Mouse (Mus musculus) Patski (cell line): ENCODE data around the gene Cd33. TPM values are rescaled to one million over a fixed set of nuclear protein-coding genes. Genes with fewer than 3 reads are reported as not detected.

Experiments used
- ATAC-seq: fragments of 100-300 bp; one replicate; pipeline ENCODE4 v1.8.0; 2021
- CTCF ChIA-PET: fragments of 350-600 bp; sonication (Branson Sonifier 250); formaldehyde crosslinking; loops from one replicate; lab custom pipeline; 2022; ENCODE audit warnings: inconsistent platforms; lab: Charles Lee
- POLR2A ChIA-PET: fragments of 350-600 bp; sonication (Branson Sonifier 250); formaldehyde crosslinking; loops from one replicate; lab custom pipeline; 2022; ENCODE audit warnings: antibody characterized with exemption, inconsistent platforms; lab: Charles Lee
- DNase-seq: peaks from one replicate; pipeline ENCODE4 v3.0.0-alpha.2; 2011; ENCODE audit warnings: low read depth, low spot score
- H3K27me3 ChIP-seq: fragments of 371-371 bp; one replicate; pipeline ENCODE4 v1.5.1; 2021
- CTCF ChIP-seq: fragments of 100-300 bp; IDR thresholded peaks from one replicate; pipeline ENCODE4 v1.5.1; 2021
- in situ Hi-C: fragments of 300-500 bp; cut with MboI; formaldehyde crosslinking; loops from 3 replicates; pipeline ENCODE4 v1.11.1; 2018; ENCODE audit warnings: low pct_unique_long_range_greater_than_20kb, mixed read lengths
- polyA plus RNA-seq: library from polyadenylated mRNA; unstranded; gene quantifications from one replicate; pipeline ENCODE4 v1.2.3, GENCODE M21; 2021

Cd33 gene
- polyA plus RNA-seq, 1 experiment from 2014 or later, result 0.06 TPM

DNA sequence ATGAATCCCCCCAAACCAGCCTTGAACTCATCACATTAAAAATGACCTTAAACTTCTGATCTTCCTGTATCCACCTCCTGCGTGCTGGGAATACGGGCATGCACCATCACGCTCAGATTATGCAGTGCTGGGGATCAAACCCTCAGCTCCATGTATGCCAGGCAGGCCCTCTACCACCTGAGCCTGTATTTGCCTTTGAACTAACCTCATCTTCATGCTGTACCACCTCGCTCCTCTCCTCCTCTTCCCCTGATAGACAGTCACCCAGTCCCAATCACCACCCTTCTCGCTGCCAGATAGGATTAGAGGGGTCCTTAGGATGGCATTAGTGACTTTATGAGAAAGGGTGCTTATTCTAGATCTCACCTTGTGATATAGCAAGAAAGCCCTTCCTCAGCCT lies 29.2 kb downstream of the Cd33 start:
- POLR2A ChIA-PET, result no interaction called here
- no peaks in the 10 kb centered on the region for H3K27me3 ChIP-seq
- DNase-seq (no peak), ATAC-seq (no peak)
- in situ Hi-C loops, result no loop called here
- TF ChIP-seq CTCF, result no peak
- CTCF ChIA-PET, result interaction anchor here (1.8 kb wide), 1 partner anchor 12 kb away, joined by 4 read pairs; no protein-coding TSS in a partner anchor

DNA sequence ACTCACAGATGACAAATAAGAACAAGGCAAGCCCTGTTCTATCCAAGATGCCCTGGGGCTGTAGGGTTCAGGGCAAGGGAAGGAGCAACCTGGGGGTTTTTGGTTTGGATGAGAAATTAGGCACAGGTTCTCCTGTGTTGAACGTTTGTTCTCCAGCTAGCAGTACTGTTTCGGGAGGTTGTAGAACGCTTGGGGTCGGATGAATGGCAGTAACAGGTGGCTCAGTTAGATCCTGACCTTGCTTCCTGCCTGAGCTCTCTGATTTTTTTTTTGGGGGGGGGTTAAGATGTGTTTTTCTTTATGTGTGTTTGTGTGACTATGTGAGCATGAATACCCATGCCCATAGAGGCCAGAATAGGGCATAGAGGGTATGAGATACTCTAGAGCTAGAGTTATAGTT lies 31.7 kb downstream of the Cd33 start:
- in situ Hi-C loops, result no loop called here
- DNase-seq, result no peak
- ChIA-PET POLR2A (interaction anchor here (0.7 kb wide), 1 partner anchor 233 kb away, joined by 3 read pairs; no protein-coding TSS in a partner anchor), CTCF (interaction anchor here (1.5 kb wide), 1 partner anchor 42 kb away, joined by 4 read pairs; no protein-coding TSS in a partner anchor)
- TF ChIP-seq CTCF, result no peak
- peaks cover 4% of the 10 kb centered on the region for H3K27me3 ChIP-seq
- no peak for ATAC-seq

DNA sequence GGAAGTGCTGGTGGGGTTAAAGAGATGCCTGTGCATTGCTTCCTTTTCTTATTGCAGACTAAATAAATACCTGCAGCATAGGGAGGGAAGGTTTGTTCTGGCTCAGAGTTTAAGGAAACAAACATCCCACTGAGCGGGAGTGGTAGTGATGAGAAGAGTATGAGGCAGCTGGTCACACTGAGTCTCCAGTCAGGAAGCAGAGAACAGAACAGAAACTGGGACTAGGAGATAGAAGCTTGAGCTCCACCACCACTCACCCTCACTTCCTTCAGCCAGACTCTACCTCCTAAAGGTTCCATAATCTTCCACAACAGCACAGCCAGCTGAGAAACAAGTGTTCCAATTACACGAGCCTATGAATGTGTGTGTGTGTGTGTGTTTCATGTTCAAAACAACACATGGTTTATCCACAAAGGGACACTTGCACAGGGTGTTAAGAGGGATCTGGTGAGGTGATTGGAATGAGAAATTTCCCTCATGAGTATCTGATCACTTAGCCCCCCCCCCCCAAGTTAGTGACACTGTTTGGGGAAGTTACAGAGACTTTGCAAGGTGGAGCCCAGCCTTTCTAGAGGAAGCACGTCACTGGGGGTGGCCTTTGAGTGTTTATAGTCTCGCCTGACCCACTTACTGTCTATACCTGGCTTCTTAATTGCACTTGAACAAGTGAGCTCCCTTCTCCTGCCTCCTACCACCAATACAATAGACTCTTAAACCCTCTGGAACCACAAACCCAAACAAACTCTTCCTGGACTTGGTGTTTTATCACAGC lies 32.3 kb downstream of the Cd33 start:
- in situ Hi-C loops, result no loop called here
- ChIA-PET CTCF (interaction anchor here (1.5 kb wide), 1 partner anchor 42 kb away, joined by 4 read pairs; no protein-coding TSS in a partner anchor), POLR2A (no interaction called here)
- no peak for DNase-seq
- TF ChIP-seq CTCF, result no peak
- no peak for ATAC-seq
- H3K27me3 ChIP-seq, result peaks cover 4% of the 10 kb centered on the region

DNA sequence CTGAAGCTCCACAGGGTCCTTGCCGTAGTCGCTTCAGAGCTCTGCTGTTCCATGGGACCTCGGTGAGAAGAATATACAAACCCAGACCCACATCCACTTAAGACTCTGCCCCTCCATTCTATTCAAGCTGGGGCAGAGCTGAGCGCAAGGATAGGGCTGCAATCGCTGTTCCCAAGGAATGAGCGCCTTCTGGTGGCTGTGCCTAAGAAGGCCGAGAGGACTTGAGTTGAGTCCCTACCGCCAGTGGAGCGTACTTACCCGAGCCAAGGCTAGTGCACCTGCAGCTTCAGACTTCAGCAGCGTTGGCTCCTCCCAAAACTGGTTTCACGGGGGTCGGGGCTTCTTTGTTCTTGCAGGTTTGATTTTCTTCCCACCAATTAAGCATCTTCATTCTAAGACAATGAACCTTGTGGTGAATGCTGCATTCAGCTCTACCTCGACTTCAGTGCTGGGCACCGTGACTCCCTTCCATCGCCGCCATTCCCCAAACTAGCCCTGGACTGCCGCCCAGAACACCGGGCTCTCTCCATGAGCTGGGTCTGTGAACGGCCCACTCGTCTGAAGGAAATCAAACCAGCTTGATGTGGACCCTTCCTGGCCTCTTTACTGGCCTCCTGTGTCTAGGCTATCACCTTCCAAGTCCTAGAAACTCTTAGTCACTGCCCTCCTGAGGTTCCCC lies 48.7 kb downstream of the Cd33 start:
- peak; percentile 55 for ATAC-seq

DNA sequence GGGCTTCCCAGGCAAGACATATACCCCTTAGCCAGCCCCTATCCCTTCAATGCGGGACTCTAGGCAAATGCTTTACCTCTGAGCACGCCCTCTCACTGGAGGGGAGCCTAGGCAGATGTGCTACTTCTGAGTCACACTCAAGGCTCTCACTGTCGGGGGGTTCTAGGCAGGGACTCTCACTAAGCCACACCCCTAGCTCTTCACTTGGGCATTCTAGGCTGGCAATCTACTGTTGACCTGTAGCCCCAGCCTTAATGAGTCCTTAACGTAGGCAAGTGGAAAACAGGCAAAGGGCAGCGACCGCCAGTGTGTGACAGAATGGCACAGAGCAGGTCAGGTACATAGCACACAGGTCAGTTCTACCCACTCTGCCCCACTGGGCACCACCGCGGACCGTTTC lies 53.4 kb downstream of the Cd33 start:
- DNase-seq (no peak), ATAC-seq (no peak)
- no peak for TF ChIP-seq CTCF
- peaks cover 15% of the 10 kb centered on the region for H3K27me3 ChIP-seq
- ChIA-PET CTCF (no interaction called here), POLR2A (interaction anchor here (0.6 kb wide), 1 partner anchor 313 kb away, joined by 4 read pairs; no protein-coding TSS in a partner anchor)
- in situ Hi-C loops, result no loop called here

More for the DNA sequence above, 48.7 kb downstream of the Cd33 start:
- CTCF ChIA-PET, result interaction anchor here (1.8 to 2.4 kb wide), 2 partner anchors 25 to 73 kb away, joined by 5 to 12 read pairs; no protein-coding TSS in a partner anchor
- peak; percentile 76 for TF ChIP-seq CTCF
- in situ Hi-C loops, result no loop called here
- peaks cover 15% of the 10 kb centered on the region for H3K27me3 ChIP-seq
- POLR2A ChIA-PET, result no interaction called here
- DNase-seq, result no peak

DNA sequence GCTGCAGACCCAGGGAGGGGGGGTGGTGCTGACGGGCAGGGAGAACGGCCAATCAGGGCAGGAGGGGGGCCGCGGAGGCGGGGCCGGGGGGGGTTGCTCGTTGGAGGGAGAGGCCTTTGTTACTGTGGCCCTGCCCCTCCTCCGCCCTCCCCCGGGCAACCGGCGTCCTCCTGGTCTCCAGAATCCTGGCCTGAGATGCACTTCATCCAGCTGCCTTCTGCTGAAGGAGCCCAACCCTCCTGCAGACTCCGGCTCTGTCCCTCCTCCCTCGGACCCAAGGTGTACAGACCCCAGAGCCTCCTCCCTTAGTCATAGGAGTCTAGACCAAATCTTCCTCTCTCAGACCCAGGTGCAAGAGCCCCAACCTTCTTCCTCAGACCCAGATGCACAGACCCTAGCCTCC lies 54.0 kb downstream of the Cd33 start:
- H3K27me3 ChIP-seq, result peaks cover 10% of the 10 kb centered on the region
- no peak for DNase-seq
- no peak for TF ChIP-seq CTCF
- ChIA-PET CTCF (no interaction called here), POLR2A (interaction anchor here (0.6 kb wide), 1 partner anchor 312 kb away, joined by 4 read pairs; no protein-coding TSS in a partner anchor)
- peak; percentile 42 for ATAC-seq
- in situ Hi-C loops, result no loop called here

DNA sequence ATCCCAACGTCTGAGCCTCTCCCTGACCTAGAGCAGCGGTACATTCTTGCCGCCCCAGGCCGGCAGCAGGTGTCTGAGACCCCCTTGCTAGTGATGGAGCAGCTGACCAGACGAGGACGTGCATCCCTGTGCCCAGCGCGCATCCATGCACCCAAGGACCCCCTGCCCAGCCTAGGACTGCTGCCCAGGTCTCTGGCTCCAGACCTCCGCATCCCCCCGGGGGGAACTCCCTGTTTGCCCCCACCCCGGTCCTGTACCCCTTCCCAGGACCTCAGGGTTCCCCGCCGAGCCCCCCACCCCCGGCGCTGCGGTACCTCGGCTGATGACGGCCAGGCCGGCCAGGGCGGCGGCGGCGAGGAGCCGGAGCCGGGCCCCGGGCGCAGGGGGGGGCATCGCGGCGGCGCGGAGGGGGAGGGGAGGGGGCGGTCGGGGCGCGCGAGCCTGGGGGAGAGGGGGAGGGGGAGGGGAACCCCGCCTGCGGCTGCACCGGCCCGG lies 54.5 kb downstream of the Cd33 start, which contains the start of gene Iglon5:
Iglon5 (minus strand) TSS at position 445 of the 495 bp plus-strand sequence.
- in situ Hi-C loops, result no loop called here
- ChIA-PET CTCF (no interaction called here), POLR2A (no interaction called here)
- TF ChIP-seq CTCF, result no peak
- ATAC-seq (peak; percentile 12), DNase-seq (no peak)
- peaks cover 10% of the 10 kb centered on the region for H3K27me3 ChIP-seq

DNA sequence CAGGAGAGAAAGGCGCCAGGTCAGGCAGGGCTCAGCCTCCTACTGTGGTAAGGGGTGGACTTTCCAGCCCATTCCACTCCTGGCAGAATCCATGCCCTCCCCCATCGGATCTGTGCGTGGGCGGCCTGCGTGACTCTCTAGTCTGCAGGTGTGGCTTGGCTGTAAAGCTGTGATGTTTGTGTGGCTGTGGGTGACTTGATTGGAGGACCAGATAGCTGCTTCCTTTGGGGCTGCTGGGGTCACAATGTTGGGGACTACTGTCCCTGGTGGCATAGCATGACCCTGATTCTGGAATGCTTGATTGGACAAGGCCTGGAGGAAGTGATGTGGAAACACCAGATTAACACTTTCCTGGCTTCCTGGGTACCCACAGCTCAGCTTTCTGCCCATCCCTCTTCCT lies 55.6 kb downstream of the Cd33 start:
- no peak for ATAC-seq
- no peak for TF ChIP-seq CTCF
- CTCF ChIA-PET, result interaction anchor here (0.9 kb wide), 1 partner anchor 110 kb away, joined by 3 read pairs; no protein-coding TSS in a partner anchor
- in situ Hi-C loops, result no loop called here
- peaks cover 8% of the 10 kb centered on the region for H3K27me3 ChIP-seq
- POLR2A ChIA-PET, result interaction anchor here (0.6 kb wide), 1 partner anchor 17 kb away, joined by 5 read pairs; no protein-coding TSS in a partner anchor
- DNase-seq, result no peak

DNA sequence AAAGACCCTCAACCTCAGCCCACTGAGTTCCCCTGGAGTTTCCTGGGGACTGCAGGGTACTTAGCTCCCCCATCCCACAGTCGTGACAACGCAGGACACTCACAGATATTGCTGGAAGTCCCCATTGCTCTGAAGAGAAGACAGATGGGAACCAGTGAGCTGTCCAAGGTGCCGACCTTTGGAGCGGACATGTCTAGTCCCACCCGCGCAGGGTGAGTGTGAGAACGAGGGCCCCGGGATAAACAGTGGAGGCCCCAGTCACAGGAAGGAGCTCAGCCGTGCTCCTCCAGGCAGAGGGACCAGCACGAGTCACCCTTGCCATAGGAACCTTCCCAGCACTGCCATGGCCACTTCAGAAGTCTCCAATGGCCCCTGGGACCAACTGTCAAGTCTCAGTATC lies 61.0 kb downstream of the Cd33 start:
- DNase-seq, result no peak
- CTCF ChIA-PET, result no interaction called here
- in situ Hi-C loops, result no loop called here
- ATAC-seq, result peak; percentile 38
- POLR2A ChIA-PET, result no interaction called here
- no peaks in the 10 kb centered on the region for H3K27me3 ChIP-seq
- no peak for TF ChIP-seq CTCF

DNA sequence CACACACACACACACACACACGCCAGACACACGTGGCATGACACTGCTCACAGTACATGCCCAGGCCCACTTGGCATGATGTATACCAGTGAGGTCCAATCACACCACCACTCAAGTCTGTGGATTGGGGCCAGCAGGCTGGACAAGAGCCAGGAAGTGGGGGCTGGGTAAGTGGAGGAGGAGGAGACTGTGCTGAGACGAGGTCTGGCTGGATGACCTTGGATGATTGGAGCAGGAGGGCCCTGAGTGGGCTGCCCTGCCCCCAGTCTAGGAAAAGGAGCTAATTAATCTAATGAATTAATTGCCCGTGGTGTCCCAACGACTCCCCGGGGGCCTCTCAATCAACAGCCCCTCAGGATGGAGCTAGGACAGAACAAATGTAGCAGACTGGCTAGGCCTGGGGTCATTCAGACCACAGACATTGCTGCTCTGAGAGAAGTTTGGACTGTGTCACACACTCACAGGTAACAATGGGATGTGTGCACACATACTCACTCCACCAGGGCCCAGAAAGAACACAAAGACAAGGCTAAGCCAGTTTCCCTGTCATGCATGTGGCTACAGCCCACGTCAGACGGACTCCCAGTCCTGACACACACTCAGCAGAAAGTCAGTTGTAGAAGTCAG lies 62.0 kb downstream of the Cd33 start:
- ATAC-seq (no peak), DNase-seq (no peak)
- in situ Hi-C loops, result no loop called here
- no peaks in the 10 kb centered on the region for H3K27me3 ChIP-seq
- no peak for TF ChIP-seq CTCF
- POLR2A ChIA-PET, result no interaction called here
- CTCF ChIA-PET, result interaction anchor here (0.8 kb wide), 1 partner anchor 22 kb away, joined by 3 read pairs; no protein-coding TSS in a partner anchor
